Mouse (Mus musculus) MEL (cell line): ENCODE results near the gene Cacng3.

Source experiments
- CTCF ChIP-seq, 3 experiments: IDR thresholded peaks in 2 of 3; conservative IDR thresholded peaks in 1 of 3; 2 replicates each; pipeline ENCODE4 v1.5.1; 2011 to 2012; ENCODE audit warnings: low read length in 3 of 3, low read depth in 2 of 3, mild to moderate bottlenecking in 2 of 3, improper control_type of control experiment in 1 of 3, inconsistent platforms in 1 of 3, mixed read lengths in 1 of 3, moderate library complexity in 1 of 3; ENCODE audit not compliant: control insufficient read depth in 1 of 3, insufficient read depth in 1 of 3, poor library complexity in 1 of 3, severe bottlenecking in 1 of 3
- EP300 ChIP-seq, 2 experiments: IDR thresholded peaks; 2 replicates each; pipeline ENCODE4 v1.6.1; 2011; ENCODE audit warnings: improper control_type of control experiment in 2 of 2, low read length in 2 of 2, low read depth in 1 of 2, mild to moderate bottlenecking in 1 of 2
- GATA1 ChIP-seq: IDR thresholded peaks from 2 replicates; pipeline ENCODE4 v1.6.1; 2011; ENCODE audit warnings: low read depth, low read length, improper control_type of control experiment
- MAX ChIP-seq: IDR thresholded peaks from 2 replicates; pipeline ENCODE4 v1.6.1; 2011; ENCODE audit warnings: low read length, improper control_type of control experiment
- MYC ChIP-seq: IDR thresholded peaks from 2 replicates; pipeline ENCODE4 v1.6.1; 2011; ENCODE audit warnings: low read depth, mild to moderate bottlenecking, low read length, improper control_type of control experiment, moderate library complexity
- NELFE ChIP-seq: IDR thresholded peaks from 2 replicates; pipeline ENCODE4 v1.6.1; 2011; ENCODE audit warnings: low read depth, low read length, improper control_type of control experiment
- POLR2A ChIP-seq, 2 experiments: IDR thresholded peaks; 2 replicates each; pipeline ENCODE4 v1.6.1; 2011 to 2012; ENCODE audit warnings: low read length in 2 of 2, mild to moderate bottlenecking in 2 of 2, control low read depth in 1 of 2, improper control_type of control experiment in 1 of 2, low read depth in 1 of 2, moderate library complexity in 1 of 2; ENCODE audit not compliant: control insufficient read depth in 1 of 2, insufficient read depth in 1 of 2, poor library complexity in 1 of 2
- POLR2AphosphoS2 ChIP-seq: IDR thresholded peaks from 2 replicates; pipeline ENCODE4 v1.6.1; 2011; ENCODE audit warnings: low read length, improper control_type of control experiment
- POLR2AphosphoS5 ChIP-seq: IDR thresholded peaks from 2 replicates; pipeline ENCODE4 v1.6.1; 2012; ENCODE audit warnings: low read depth, borderline replicate concordance, mild to moderate bottlenecking, inconsistent platforms, low read length, moderate library complexity, mixed read lengths
- SMC3 ChIP-seq: IDR thresholded peaks from 2 replicates; pipeline ENCODE4 v1.6.1; 2011; ENCODE audit warnings: low read depth, low read length, improper control_type of control experiment
- USF1 ChIP-seq: IDR thresholded peaks from 2 replicates; pipeline ENCODE4 v1.6.1; 2014; ENCODE audit warnings: low read depth, mild to moderate bottlenecking, inconsistent platforms, low read length, improper control_type of control experiment, moderate library complexity
- USF2 ChIP-seq, 2 experiments: IDR thresholded peaks; 2 replicates each; pipeline ENCODE4 v1.6.1; 2011 to 2012; ENCODE audit warnings: improper control_type of control experiment in 2 of 2, low read length in 2 of 2, borderline replicate concordance in 1 of 2, inconsistent platforms in 1 of 2, low read depth in 1 of 2, mild to moderate bottlenecking in 1 of 2; ENCODE audit not compliant: insufficient read depth in 1 of 2
- ZC3H11A ChIP-seq: IDR thresholded peaks from 2 replicates; pipeline ENCODE4 v1.6.1; 2012; ENCODE audit warnings: low read depth, mild to moderate bottlenecking, inconsistent platforms, low read length, improper control_type of control experiment

- no peak for TF ChIP-seq USF2 (IDR thresholded peaks at IDR 0.05; ENCODE audit: borderline replicate concordance in 1 of 2, insufficient read depth in 1 of 2, low read depth in 1 of 2, low read length in 2 of 2)
- no peak for TF ChIP-seq POLR2AphosphoS5
- no peak for TF ChIP-seq GATA1
- no peak for TF ChIP-seq EP300 (IDR thresholded peaks at IDR 0.05; ENCODE audit: low read depth in 1 of 2, low read length in 2 of 2)
- TF ChIP-seq CTCF (IDR thresholded peaks at IDR 0.05 in 2 of 3, conservative IDR thresholded peaks at IDR 0.05 in 1 of 3; ENCODE audit: control insufficient read depth in 1 of 3, insufficient read depth in 1 of 3, low read depth in 2 of 3, low read length in 3 of 3, poor library complexity in 1 of 3, severe bottlenecking in 1 of 3), result no peak
- TF ChIP-seq MYC, result no peak
- no peak for TF ChIP-seq POLR2A (IDR thresholded peaks at IDR 0.05; ENCODE audit: control insufficient read depth in 1 of 2, insufficient read depth in 1 of 2, low read depth in 1 of 2, low read length in 2 of 2, poor library complexity in 1 of 2)
- TF ChIP-seq SMC3, result no peak
- TF ChIP-seq MAX, result no peak
- TF ChIP-seq USF1, result no peak
- no peak for TF ChIP-seq NELFE
- TF ChIP-seq POLR2AphosphoS2, result no peak
- no peak for TF ChIP-seq ZC3H11A
Measured at GRCm38 (mm10) chr7:122764506-122764905, 94.2 kb downstream of the Cacng3 start.
